ENCODE assay signal across 27 mouse cellular contexts in the genomic region with DNA sequence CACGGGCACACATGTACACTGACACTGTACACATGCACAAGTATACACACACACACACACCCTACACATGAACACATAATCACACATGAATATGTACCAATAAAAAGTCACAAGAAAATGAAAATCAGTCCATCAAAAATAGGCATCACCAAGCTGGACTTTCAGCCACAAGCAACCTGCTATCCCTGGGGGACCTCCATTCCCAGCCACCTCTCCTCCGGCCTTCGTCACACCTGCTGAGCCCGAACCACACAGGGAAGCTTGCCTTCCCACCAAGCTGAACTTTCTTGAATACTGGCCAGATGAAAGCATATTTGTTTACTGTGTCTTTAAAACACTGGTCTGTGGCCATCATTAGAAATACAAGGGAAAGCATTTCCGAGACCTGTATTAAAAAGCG.
"Had no signal": no experiment of that assay in that cellular context is flagged by ENCODE, and none has a peak within 500 bp of the region (broad histone marks: within the 10 kb centered on the region; RNA-seq: fewer than 3 reads in every experiment).

No protein-coding gene starts in this region.

- H3K36me3 ChIP-seq: embryonic facial prominence, embryonic 12.5 days; embryonic facial prominence, embryonic 13.5 days; embryonic facial prominence, embryonic 15.5 days; forebrain, embryonic 12.5 days; forebrain, embryonic 15.5 days had no signal

- DNase-seq: cerebellum, adult 8-10 months; cerebellum, adult 9-10 months; cerebellum, adult 9-11 months; cerebellum, postnatal 10 days; cerebellum, postnatal 14 days; cerebellum, postnatal 25 days; cerebellum, postnatal 36 days; embryo, embryonic 11 days; forebrain, postnatal 0 days; gastrocnemius, adult 2 months; gastrocnemius, postnatal 10 days; gastrocnemius, postnatal 14 days; gastrocnemius, postnatal 25 days; gastrocnemius, postnatal 36 days; heart, adult 18-20 months; heart, adult 2 months had no signal

- ATAC-seq: forebrain, embryonic 13.5 days; forebrain, embryonic 14.5 days; forebrain, embryonic 15.5 days; forebrain, embryonic 16.5 days; forebrain, postnatal 0 days had no signal

- H3K9me3 ChIP-seq: embryonic facial prominence, embryonic 10.5 days; embryonic facial prominence, embryonic 12.5 days; embryonic facial prominence, embryonic 13.5 days; embryonic facial prominence, embryonic 15.5 days; forebrain, embryonic 10.5 days; forebrain, embryonic 12.5 days; forebrain, embryonic 13.5 days; forebrain, embryonic 15.5 days had no signal

- H3K4me1 ChIP-seq: forebrain, embryonic 13.5 days had no signal

- H3K4me3 ChIP-seq: embryonic facial prominence, embryonic 10.5 days; embryonic facial prominence, embryonic 12.5 days; embryonic facial prominence, embryonic 13.5 days; embryonic facial prominence, embryonic 15.5 days; erythroblast, embryonic 14.5 days; forebrain, embryonic 10.5 days; forebrain, embryonic 12.5 days; forebrain, embryonic 13.5 days; forebrain, embryonic 15.5 days; gastrocnemius, adult 2 months; heart, adult 2 months had no signal

- H3K27me3 ChIP-seq: embryonic facial prominence, embryonic 12.5 days; embryonic facial prominence, embryonic 13.5 days; embryonic facial prominence, embryonic 15.5 days; forebrain, embryonic 12.5 days; forebrain, embryonic 13.5 days; forebrain, embryonic 15.5 days had no signal
